Mouse (Mus musculus): ENCODE results near the gene Tbpl1. TPM values are rescaled to one million over a fixed set of nuclear protein-coding genes. Genes with fewer than 3 reads are reported as not detected.

Gene Tbpl1
- total and polyA plus RNA-seq, 3 experiments, result 36.6 to 41.8 TPM; not detected in 1

DNA sequence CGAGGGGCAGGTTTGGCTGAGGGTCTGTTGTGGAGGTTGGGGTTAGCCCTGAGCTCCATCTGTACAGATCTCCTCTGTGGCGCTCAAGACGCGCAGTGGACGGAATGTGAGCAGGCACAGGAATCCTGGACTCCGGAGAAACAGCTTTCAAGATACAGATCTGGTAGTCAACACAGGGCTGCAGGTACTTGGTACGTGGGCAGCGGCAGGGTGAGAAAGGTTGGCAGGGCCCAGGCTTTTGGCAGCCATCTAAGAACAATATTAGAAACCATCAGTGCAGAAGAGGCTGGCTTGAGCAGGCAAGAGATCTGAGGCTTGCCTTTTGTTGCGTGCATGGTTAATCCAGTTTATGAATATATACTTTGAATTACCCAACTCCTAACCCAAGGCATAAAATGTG lies 35.5 kb downstream of the Tbpl1 start:
- TF ChIP-seq USF1 (IDR thresholded peaks at IDR 0.05; ENCODE audit: low read depth, low read length) (no peak), EP300 (IDR thresholded peaks at IDR 0.05; ENCODE audit: low read depth in 1 of 2, low read length in 2 of 2) (no peak), NELFE (IDR thresholded peaks at IDR 0.05; ENCODE audit: low read depth, low read length) (no peak), RAD21 (IDR thresholded peaks at IDR 0.05; ENCODE audit: low read depth, low read length) (no peak), ELF1 (IDR thresholded peaks at IDR 0.05; ENCODE audit: low read depth, low read length) (no peak), USF2 (IDR thresholded peaks at IDR 0.05; ENCODE audit: borderline replicate concordance in 1 of 2, insufficient read depth in 1 of 2, low read depth in 1 of 2, low read length in 2 of 2) (no peak), SMC3 (IDR thresholded peaks at IDR 0.05; ENCODE audit: low read depth, low read length) (no peak), TBP (IDR thresholded peaks at IDR 0.05; ENCODE audit: low read depth, low read length) (no peak), CHD2 (IDR thresholded peaks at IDR 0.05; ENCODE audit: low read length) (no peak), ZNF384 (IDR thresholded peaks at IDR 0.05; ENCODE audit: low read depth, low read length) (no peak), MAZ (IDR thresholded peaks at IDR 0.05; ENCODE audit: low read depth, low read length) (no peak), ZC3H11A (IDR thresholded peaks at IDR 0.05; ENCODE audit: low read depth, low read length) (no peak), ZMIZ1 (IDR thresholded peaks at IDR 0.05; ENCODE audit: low read depth, low read length) (no peak)

DNA sequence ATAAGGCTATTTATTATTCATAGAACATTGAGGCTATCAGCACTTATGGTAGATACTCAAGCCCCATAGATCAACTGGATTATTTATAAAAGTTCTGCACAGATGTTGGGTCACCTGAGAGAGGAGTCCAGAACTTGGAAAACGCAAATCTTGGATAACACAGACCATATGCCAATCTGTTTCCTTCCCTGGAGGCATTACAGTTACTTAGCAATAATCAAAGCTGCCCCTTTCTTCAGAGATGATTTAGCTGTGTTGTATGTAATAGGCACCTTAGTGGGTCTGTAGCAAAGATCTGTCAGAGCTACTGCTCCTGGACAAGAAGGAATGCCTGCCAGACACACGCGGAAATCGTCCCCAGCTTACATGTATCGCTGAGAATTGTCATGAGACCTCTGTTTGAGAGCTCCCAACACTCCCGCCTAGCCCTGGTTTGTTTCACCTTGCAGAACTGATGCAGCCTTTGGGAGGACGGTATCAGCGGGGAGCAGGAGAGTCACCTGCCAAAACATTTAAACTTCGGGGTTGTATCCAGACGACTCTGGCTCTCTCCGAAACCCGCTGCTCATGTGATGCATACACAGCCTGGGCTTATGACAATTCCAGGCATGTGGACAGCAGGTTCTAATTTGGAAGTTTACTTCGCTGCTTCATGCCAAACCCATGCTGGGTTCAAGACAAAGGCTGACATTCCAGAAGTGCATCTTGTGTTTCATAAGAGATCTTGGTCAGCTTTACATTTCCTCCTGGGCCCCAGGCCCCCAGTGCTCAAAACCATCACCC lies 55.7 kb downstream of the Tbpl1 start:
- Histone ChIP-seq H3K4me1 (ENCODE audit: control insufficient read depth in 1 of 2, insufficient read depth in 2 of 2, low read length in 2 of 2) (no peaks in the 10 kb centered on the region), H3K27ac (ENCODE audit: control insufficient read depth, low read depth, low read length) (no peak overlapping the region), H3K27me3 (ENCODE audit: control insufficient read depth in 1 of 2, insufficient read depth in 2 of 2, low read length in 2 of 2) (peaks cover 2% of the 10 kb centered on the region in 2 experiments; a peak in 3 of 4 replicates), H3K4me3 (ENCODE audit: control insufficient read depth in 1 of 2, insufficient read depth in 1 of 2, low read depth in 2 of 2, low read length in 2 of 2) (no peak overlapping the region), H3K79me2 (ENCODE audit: control insufficient read depth, insufficient read depth, low read length, poor library complexity) (no peaks in the 10 kb centered on the region), H3K36me3 (ENCODE audit: control insufficient read depth in 1 of 2, insufficient read depth in 2 of 2, low read length in 2 of 2) (no peaks in the 10 kb centered on the region), H3K9me3 (replicated peaks; ENCODE audit: insufficient read depth, low read length) (no peaks in the 10 kb centered on the region), H3K9ac (ENCODE audit: control insufficient read depth, low read depth, low read length, poor library complexity, severe bottlenecking) (no peak overlapping the region)
- TF ChIP-seq GABPA (IDR thresholded peaks at IDR 0.05; ENCODE audit: low read depth, low read length) (no peak), RAD21 (IDR thresholded peaks at IDR 0.05; ENCODE audit: low read depth, low read length) (no peak), ZKSCAN1 (IDR thresholded peaks at IDR 0.05; ENCODE audit: low read depth, low read length) (no peak), ZC3H11A (IDR thresholded peaks at IDR 0.05; ENCODE audit: low read depth, low read length) (no peak), TBP (IDR thresholded peaks at IDR 0.05; ENCODE audit: low read depth, low read length) (no peak), HCFC1 (IDR thresholded peaks at IDR 0.05; ENCODE audit: low read depth, low read length) (no peak), KAT2A (conservative IDR thresholded peaks at IDR 0.05; ENCODE audit: low read depth, low read length) (no peak), CHD2 (IDR thresholded peaks at IDR 0.05; ENCODE audit: low read length) (no peak), MYB (IDR thresholded peaks at IDR 0.05; ENCODE audit: low read depth, low read length) (no peak), ETS1 (IDR thresholded peaks at IDR 0.05; ENCODE audit: low read depth, low read length) (no peak), TCF12 (IDR thresholded peaks at IDR 0.05; ENCODE audit: low read depth, low read length) (no peak), CTCF (IDR thresholded peaks at IDR 0.05 in 2 of 3, conservative IDR thresholded peaks at IDR 0.05 in 1 of 3; ENCODE audit: control insufficient read depth in 1 of 3, insufficient read depth in 1 of 3, low read depth in 2 of 3, low read length in 3 of 3, poor library complexity in 1 of 3, severe bottlenecking in 1 of 3) (no peak), SMC3 (IDR thresholded peaks at IDR 0.05; ENCODE audit: low read depth, low read length) (no peak), MAZ (IDR thresholded peaks at IDR 0.05; ENCODE audit: low read depth, low read length) (no peak)
- DNase-seq (ENCODE audit: low read depth, low spot score), result no peak

More for the DNA sequence above, 35.5 kb downstream of the Tbpl1 start:
- DNase-seq (ENCODE audit: low read depth, low spot score), result no peak
- Histone ChIP-seq H3K27me3 (ENCODE audit: control insufficient read depth in 1 of 2, insufficient read depth in 2 of 2, low read length in 2 of 2) (no peaks in the 10 kb centered on the region), H3K4me3 (ENCODE audit: control insufficient read depth in 1 of 2, insufficient read depth in 1 of 2, low read depth in 2 of 2, low read length in 2 of 2) (no peak overlapping the region), H3K4me1 (ENCODE audit: control insufficient read depth in 1 of 2, insufficient read depth in 2 of 2, low read length in 2 of 2) (peaks cover 0 to 5% of the 10 kb centered on the region in 2 experiments; a peak in 2 of 4 replicates), H3K27ac (ENCODE audit: control insufficient read depth, low read depth, low read length) (no peak overlapping the region), H3K36me3 (ENCODE audit: control insufficient read depth in 1 of 2, insufficient read depth in 2 of 2, low read length in 2 of 2) (0 out of 4 replicates have a peak, but pooled peaks cover 0 to 2% of the 10 kb centered on the region in 2 experiments), H3K9ac (ENCODE audit: control insufficient read depth, low read depth, low read length, poor library complexity, severe bottlenecking) (no peak overlapping the region), H3K79me2 (ENCODE audit: control insufficient read depth, insufficient read depth, low read length, poor library complexity) (no peaks in the 10 kb centered on the region), H3K9me3 (replicated peaks; ENCODE audit: insufficient read depth, low read length) (no peaks in the 10 kb centered on the region)

All from MEL (cell line).